Mouse (Mus musculus) cerebellum, adult 2 months (tissue): ENCODE measurements at regions not wholly inside any gene's neighbourhood (a gene's known extent, or its start where the extent isn't known, plus 50 kb on each side); places are given as distances from the start of the nearest gene placed in this dataset.

Experiments used
- CTCF ChIP-seq: fragments of 200-500 bp; IDR thresholded peaks from 2 replicates; pipeline ENCODE4 v1.5.1; 2011; ENCODE audit warnings: low read depth, mild to moderate bottlenecking, control low read depth, low read length, moderate library complexity, borderline replicate concordance; ENCODE audit not compliant: insufficient read depth
- POLR2A ChIP-seq: fragments of 200-500 bp; IDR thresholded peaks from 2 replicates; pipeline ENCODE4 v1.6.1; 2011; ENCODE audit warnings: low read length, control low read depth, borderline replicate concordance; ENCODE audit not compliant: insufficient read depth

DNA sequence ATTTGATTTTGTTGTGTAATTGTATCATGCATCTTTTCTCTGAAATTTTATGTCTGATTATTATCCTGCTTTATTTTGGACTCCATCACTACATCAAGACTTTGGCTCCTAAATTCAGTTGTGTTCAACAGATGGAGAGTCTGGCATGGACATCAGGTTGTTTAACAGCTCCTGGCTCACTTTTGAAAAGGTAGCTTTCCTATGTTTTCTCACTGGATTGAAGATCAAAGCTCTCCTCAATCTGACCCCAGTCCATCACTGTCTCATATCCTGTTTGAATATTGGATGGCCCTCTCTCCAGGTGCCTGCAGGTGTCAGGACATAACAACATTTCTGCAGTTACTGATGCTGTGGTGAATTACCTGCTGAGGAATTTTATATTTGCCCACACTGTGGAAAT is 265.8 kb upstream of the Cntnap2 start:
- TF ChIP-seq POLR2A, result no peak
- TF ChIP-seq CTCF, result no peak
